Mouse (Mus musculus) cortical plate, adult 2 months (tissue): ENCODE measurements around the gene Cnot10.

Source experiments
- CTCF ChIP-seq: fragments of 200-500 bp; IDR thresholded peaks from 2 replicates; pipeline ENCODE4 v1.5.1; 2011; ENCODE audit warnings: mild to moderate bottlenecking, control low read depth, low read length; ENCODE audit not compliant: insufficient read depth; ENCODE audit errors: extremely low read depth
- POLR2A ChIP-seq: fragments of 200-500 bp; IDR thresholded peaks from 2 replicates; pipeline ENCODE4 v1.6.1; 2011; ENCODE audit warnings: mild to moderate bottlenecking, low read length, control low read depth; ENCODE audit not compliant: insufficient read depth; ENCODE audit errors: extremely low read depth

- no peak for TF ChIP-seq POLR2A
- no peak for TF ChIP-seq CTCF
Measured at GRCm38 (mm10) chr9:114603876-114604540, 36.0 kb downstream of the Cnot10 start.
